Mouse (Mus musculus) lung, postnatal 0 days (tissue): ENCODE measurements around the gene St6galnac5. TPM values are rescaled to one million over a fixed set of nuclear protein-coding genes. Genes with fewer than 3 reads are reported as not detected.

Experiments used
- ATAC-seq: fragments of 200-750 bp; cut with Nextera tagmentation; 2 replicates; pipeline ENCODE4 v1.8.0; 2017; ENCODE audit warnings: moderate library complexity
- DNase-seq: peaks from one replicate; pipeline ENCODE4 v3.0.0-alpha.2; 2016; ENCODE audit warnings: low spot score
- H3K27ac ChIP-seq: fragments of 300-500 bp; sonication (generic); 2 replicates; pipeline ENCODE4 v1.5.1; 2014; ENCODE audit warnings: antibody characterized with exemption, mild to moderate bottlenecking, low read length, mixed read lengths
- H3K27me3 ChIP-seq: fragments of 300-500 bp; sonication (generic); replicated peaks from 2 replicates; pipeline ENCODE4 v1.6.1; 2014; ENCODE audit warnings: low read length, mixed read lengths; ENCODE audit not compliant: insufficient read depth
- H3K36me3 ChIP-seq: fragments of 300-500 bp; sonication (generic); 2 replicates; pipeline ENCODE4 v1.6.1; 2014; ENCODE audit warnings: low read length, mixed read lengths; ENCODE audit not compliant: insufficient read depth
- H3K4me1 ChIP-seq: fragments of 300-500 bp; sonication (generic); 2 replicates; pipeline ENCODE4 v1.6.1; 2014; ENCODE audit warnings: antibody characterized with exemption, low read depth, low read length, mixed read lengths; ENCODE audit not compliant: insufficient read depth
- H3K4me2 ChIP-seq: fragments of 300-500 bp; sonication (generic); replicated peaks from 2 replicates; pipeline ENCODE4 v1.6.1; 2014; ENCODE audit warnings: low read depth, mild to moderate bottlenecking, low read length, moderate library complexity, mixed read lengths
- H3K4me3 ChIP-seq: fragments of 300-500 bp; sonication (generic); 2 replicates; pipeline ENCODE4 v1.5.1; 2014; ENCODE audit warnings: low read depth, low read length
- H3K9ac ChIP-seq: fragments of 300-500 bp; sonication (generic); replicated peaks from 2 replicates; pipeline ENCODE4 v1.6.1; 2014; ENCODE audit warnings: low read depth, mild to moderate bottlenecking
- H3K9me3 ChIP-seq: fragments of 300-500 bp; sonication (generic); 2 replicates; pipeline ENCODE4 v1.6.1; 2016; ENCODE audit warnings: low read length, mixed read lengths
- CTCF ChIP-seq: IDR thresholded peaks from 2 replicates; pipeline ENCODE4 v1.5.1; 2016; ENCODE audit warnings: antibody characterized with exemption, mild to moderate bottlenecking
- EP300 ChIP-seq: IDR thresholded peaks from 2 replicates; pipeline ENCODE4 v1.6.1; 2016; ENCODE audit warnings: antibody characterized with exemption, mild to moderate bottlenecking, control low read depth
- WGBS: fragments of 180-500 bp; shearing (Covaris S2); extraction: QIAGEN DNeasy Blood & Tissue Kit; methylation state at CpG from one replicate; pipeline ENCODE4 v1.1.7; 2014; 5-methylcytosine and 5-hydroxymethylcytosine counted together
- polyA plus RNA-seq: library from polyadenylated mRNA; unstranded; fragments of >200 nt; fragmentation: Nextera tagmentation; extraction: Ambion mirVana; gene quantifications from 2 replicates; pipeline ENCODE4 v1.2.1, GENCODE M21; 2015

Gene St6galnac5
- polyA plus RNA-seq, 1 experiment from 2014 or later = 2.4 TPM

GRCm38 (mm10) chr3:152831377-152831776 is 150.7 kb downstream of the St6galnac5 start:
- no peak for DNase-seq
- H3K4me3 ChIP-seq = no peak overlapping the region
- H3K27ac ChIP-seq = no peak overlapping the region
- ATAC-seq = no peak
- TF ChIP-seq CTCF = no peak
- TF ChIP-seq EP300 = no peak
- no peak overlapping the region for H3K4me2 ChIP-seq
- 61% methylated on average over 3 of the region's 3 CpGs for WGBS
- H3K4me1 ChIP-seq = no peaks in the 10 kb centered on the region
- no peak overlapping the region for H3K9ac ChIP-seq
- no peaks in the 10 kb centered on the region for H3K27me3 ChIP-seq
- H3K9me3 ChIP-seq = no peaks in the 10 kb centered on the region
- no peaks in the 10 kb centered on the region for H3K36me3 ChIP-seq

DNA sequence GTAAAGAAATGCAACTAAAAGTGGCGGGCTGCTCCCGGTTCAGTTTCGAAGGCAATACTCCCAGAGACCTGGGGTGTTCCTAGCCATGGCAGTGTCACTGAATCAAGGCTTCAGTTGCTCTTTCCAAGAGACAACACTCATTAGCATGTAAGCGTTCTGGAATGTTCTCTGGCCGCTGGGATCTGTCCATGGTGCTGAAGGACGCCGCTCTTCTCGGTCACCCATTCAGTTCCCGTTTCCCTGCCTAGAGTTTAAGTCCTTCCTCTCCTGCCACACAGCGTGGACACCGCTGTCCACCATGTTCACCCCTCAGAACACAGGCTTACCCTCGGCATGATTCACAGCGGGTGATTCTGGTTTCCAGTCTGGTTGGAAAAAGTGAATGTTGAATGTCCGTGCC is 160.8 kb downstream of the St6galnac5 start:
- H3K9ac ChIP-seq = no peak overlapping the region
- 44% methylated on average over 14 of the region's 14 CpGs for WGBS
- H3K27me3 ChIP-seq = no peaks in the 10 kb centered on the region
- no peak for TF ChIP-seq CTCF
- no peak for TF ChIP-seq EP300
- H3K9me3 ChIP-seq = no peaks in the 10 kb centered on the region
- H3K4me1 ChIP-seq = no peaks in the 10 kb centered on the region
- DNase-seq (peak; percentile 85), ATAC-seq (peak; percentile 62)
- H3K27ac ChIP-seq = no peak overlapping the region
- H3K4me3 ChIP-seq = no peak overlapping the region
- no peaks in the 10 kb centered on the region for H3K36me3 ChIP-seq
- no peak overlapping the region for H3K4me2 ChIP-seq

DNA sequence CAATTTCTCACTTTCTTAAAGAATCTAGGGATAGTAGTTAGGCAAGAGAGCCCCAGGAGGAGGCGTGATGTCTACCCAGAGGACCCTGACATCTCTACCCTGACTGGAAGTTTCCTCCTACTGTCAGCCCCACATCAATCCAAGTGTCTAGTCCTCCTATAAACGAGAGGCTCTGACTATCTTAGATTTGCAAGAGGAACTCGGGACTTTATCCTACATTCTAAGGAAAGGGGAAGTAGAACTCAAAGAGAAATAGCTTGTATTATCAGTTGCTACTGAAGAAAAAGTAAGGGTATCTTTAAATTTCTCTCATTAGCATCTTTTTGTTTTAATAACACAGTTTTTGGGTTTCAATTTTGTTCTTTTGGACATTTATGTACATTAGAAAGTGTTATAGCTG is 161.6 kb downstream of the St6galnac5 start:
- no peaks in the 10 kb centered on the region for H3K4me1 ChIP-seq
- DNase-seq (no peak), ATAC-seq (no peak)
- no peaks in the 10 kb centered on the region for H3K27me3 ChIP-seq
- no peak overlapping the region for H3K9ac ChIP-seq
- H3K9me3 ChIP-seq = no peaks in the 10 kb centered on the region
- H3K27ac ChIP-seq = no peak overlapping the region
- TF ChIP-seq CTCF (no peak), EP300 (no peak)
- H3K4me3 ChIP-seq = no peak overlapping the region
- no peaks in the 10 kb centered on the region for H3K36me3 ChIP-seq
- H3K4me2 ChIP-seq = no peak overlapping the region
- WGBS = 67% methylated on average over 3 of the region's 3 CpGs

- no peaks in the 10 kb centered on the region for H3K4me1 ChIP-seq
These were observed 166.9 kb downstream of the St6galnac5 start for GRCm38 (mm10) chr3:152815110-152815509.

GRCm38 (mm10) chr3:152813905-152814304 is 168.1 kb downstream of the St6galnac5 start:
- Histone ChIP-seq H3K4me3 (no peak overlapping the region), H3K9me3 (no peaks in the 10 kb centered on the region), H3K4me2 (no peak overlapping the region), H3K27ac (no peak overlapping the region), H3K27me3 (no peaks in the 10 kb centered on the region), H3K36me3 (no peaks in the 10 kb centered on the region), H3K9ac (no peak overlapping the region), H3K4me1 (no peaks in the 10 kb centered on the region)
- DNase-seq (peak; percentile 17), ATAC-seq (peak; percentile 50; the same call in 1 of the 2 replicates)
- WGBS = 66% methylated on average over 4 of the region's 4 CpGs
- TF ChIP-seq EP300 (no peak), CTCF (no peak)

More at GRCm38 (mm10) chr3:152815110-152815509, 166.9 kb downstream of the St6galnac5 start:
- TF ChIP-seq CTCF (no peak), EP300 (peak; percentile 40; the same call in 1 of the 2 replicates)
- Histone ChIP-seq H3K27ac (no peak overlapping the region), H3K9ac (no peak overlapping the region), H3K27me3 (no peaks in the 10 kb centered on the region), H3K36me3 (no peaks in the 10 kb centered on the region), H3K4me3 (no peak overlapping the region), H3K9me3 (no peaks in the 10 kb centered on the region), H3K4me2 (no peak overlapping the region)
- WGBS = 62% methylated on average over 5 of the region's 5 CpGs
- DNase-seq = peak; percentile 79
- ATAC-seq = peak; percentile 65

DNA sequence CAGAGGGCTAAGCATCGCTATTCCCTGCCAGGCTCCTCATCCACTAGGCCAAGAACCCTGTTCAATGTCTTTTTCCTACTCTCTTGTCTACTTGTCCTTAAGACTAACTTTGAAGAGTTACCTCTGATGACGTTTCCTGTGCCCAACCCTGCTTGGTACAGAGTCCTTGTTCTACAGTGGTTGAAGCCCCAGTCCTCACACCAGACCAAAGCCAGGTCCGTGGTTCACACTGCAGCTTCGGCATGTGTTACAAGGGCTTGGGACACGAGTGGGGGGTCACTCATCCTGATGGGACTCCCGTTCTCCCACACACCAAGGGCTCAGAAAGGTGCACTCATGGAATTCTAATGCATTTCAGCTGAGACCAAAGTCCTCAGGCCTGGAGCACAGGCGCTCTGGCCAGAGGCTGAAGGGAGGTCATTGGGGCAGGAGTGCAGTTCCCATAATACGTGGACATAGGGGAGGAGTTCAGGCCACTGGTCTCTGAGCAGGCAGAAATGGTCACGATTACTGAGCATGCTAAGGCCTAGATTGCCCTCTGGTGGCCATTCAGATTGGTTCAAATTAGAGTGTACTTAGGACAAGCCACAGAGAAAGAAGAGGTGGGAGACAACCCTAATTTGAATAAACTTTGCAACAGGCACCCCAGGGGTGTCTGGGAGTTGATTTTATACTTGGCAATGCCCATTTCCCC is 182.2 kb downstream of the St6galnac5 start:
- no peak overlapping the region for H3K4me2 ChIP-seq
- peak; percentile 69 for DNase-seq
- WGBS = 75% methylated on average over 9 of the region's 9 CpGs
- H3K27ac ChIP-seq = no peak overlapping the region
- H3K36me3 ChIP-seq = no peaks in the 10 kb centered on the region
- TF ChIP-seq CTCF = peak; percentile 72
- TF ChIP-seq EP300 = no peak
- H3K9me3 ChIP-seq = no peaks in the 10 kb centered on the region
- peak; percentile 28; the same call in 1 of the 2 replicates for ATAC-seq
- no peaks in the 10 kb centered on the region for H3K27me3 ChIP-seq
- no peak overlapping the region for H3K4me3 ChIP-seq
- no peaks in the 10 kb centered on the region for H3K4me1 ChIP-seq
- H3K9ac ChIP-seq = no peak overlapping the region
